Mouse (Mus musculus) erythroblast, embryonic 14.5 days (primary cell): ENCODE measurements at regions not wholly inside any gene's neighbourhood (a gene's known extent, or its start where the extent isn't known, plus 50 kb on each side); places are given as distances from the start of the nearest gene placed in this dataset.

Experiments
- GATA1 ChIP-seq: IDR thresholded peaks from 2 replicates; pipeline ENCODE4 v1.6.1; 2012; ENCODE audit warnings: low read length, inconsistent platforms, mixed read lengths
- TAL1 ChIP-seq: IDR thresholded peaks from 3 replicates; pipeline ENCODE4 v1.6.1; 2012; ENCODE audit warnings: low read length, inconsistent platforms, mixed read lengths

DNA sequence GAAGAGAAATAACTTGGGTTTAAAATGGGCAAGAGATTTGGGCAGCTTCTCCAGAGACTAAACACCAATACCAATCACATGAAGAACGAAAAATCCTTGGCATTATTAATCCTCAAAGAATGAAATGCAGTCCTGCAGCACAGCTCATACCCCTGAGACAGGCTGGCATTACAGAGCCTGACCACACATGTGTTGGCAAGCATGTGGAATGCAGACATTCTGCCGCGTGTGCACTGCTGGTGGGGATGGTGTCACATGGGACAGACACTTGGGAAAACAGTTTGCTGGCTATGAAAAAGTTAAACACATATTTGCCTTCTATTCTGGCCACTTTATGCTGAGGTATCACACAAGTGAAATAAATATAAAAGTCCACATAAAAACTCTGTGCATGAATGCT lies 60.4 kb upstream of the Smad3 start:
- TF ChIP-seq GATA1 (no peak), TAL1 (no peak)
